Mouse (Mus musculus) MEL (cell line): ENCODE measurements around the gene Pkd1. TPM values are rescaled to one million over a fixed set of nuclear protein-coding genes. Genes with fewer than 3 reads are reported as not detected.
A peak's percentile ranks its signal among the peaks of the same experiment; 100 is the strongest.

Source experiments
- DNase-seq: peaks from one replicate; pipeline ENCODE4 v3.0.0; 2011; ENCODE audit warnings: low read depth, low spot score
- H3K27ac ChIP-seq: 2 replicates; pipeline ENCODE4 v1.5.1; 2012; ENCODE audit warnings: low read depth, mild to moderate bottlenecking, control low read depth, low read length, moderate library complexity; ENCODE audit not compliant: control insufficient read depth
- H3K27me3 ChIP-seq, 2 experiments: fragments of 150-350 bp in 1 of 2; sonication (generic) in 1 of 2; 2 replicates each; pipeline ENCODE4 v1.6.1; 2012; ENCODE audit warnings: low read length in 2 of 2, mild to moderate bottlenecking in 2 of 2, improper control_type of control experiment in 1 of 2, moderate library complexity in 1 of 2; ENCODE audit not compliant: insufficient read depth in 2 of 2, control insufficient read depth in 1 of 2
- H3K36me3 ChIP-seq, 2 experiments: 2 replicates each; pipeline ENCODE4 v1.6.1; 2012 to 2014; ENCODE audit warnings: low read length in 2 of 2, improper control_type of control experiment in 1 of 2, inconsistent platforms in 1 of 2, mild to moderate bottlenecking in 1 of 2; ENCODE audit not compliant: insufficient read depth in 2 of 2, control insufficient read depth in 1 of 2
- H3K4me1 ChIP-seq, 2 experiments: fragments of 150-350 bp in 1 of 2; sonication (generic) in 1 of 2; 2 replicates each; pipeline ENCODE4 v1.6.1; 2012; ENCODE audit warnings: low read length in 2 of 2, improper control_type of control experiment in 1 of 2, mild to moderate bottlenecking in 1 of 2; ENCODE audit not compliant: insufficient read depth in 2 of 2, control insufficient read depth in 1 of 2
- H3K4me3 ChIP-seq, 2 experiments: fragments of 150-350 bp in 1 of 2; sonication (generic) in 1 of 2; 2 replicates each; pipeline ENCODE4 v1.5.1; 2012; ENCODE audit warnings: low read depth in 2 of 2, low read length in 2 of 2, mild to moderate bottlenecking in 2 of 2, moderate library complexity in 2 of 2, control low read depth in 1 of 2, improper control_type of control experiment in 1 of 2; ENCODE audit not compliant: control insufficient read depth in 1 of 2, insufficient read depth in 1 of 2
- H3K79me2 ChIP-seq: 2 replicates; pipeline ENCODE4 v1.6.1; 2012; ENCODE audit warnings: mild to moderate bottlenecking, low read length, moderate library complexity; ENCODE audit not compliant: control insufficient read depth, poor library complexity, insufficient read depth
- H3K9ac ChIP-seq: 2 replicates; pipeline ENCODE4 v1.6.1; 2012; ENCODE audit warnings: low read depth, mild to moderate bottlenecking, control low read depth, low read length, moderate library complexity; ENCODE audit not compliant: control insufficient read depth, poor library complexity, severe bottlenecking
- H3K9me3 ChIP-seq: fragments of 150-350 bp; sonication (generic); replicated peaks from 2 replicates; pipeline ENCODE4 v1.6.1; 2012; ENCODE audit warnings: mild to moderate bottlenecking, low read length, improper control_type of control experiment, moderate library complexity; ENCODE audit not compliant: insufficient read depth
- CTCF ChIP-seq, 3 experiments: IDR thresholded peaks in 2 of 3; conservative IDR thresholded peaks in 1 of 3; 2 replicates each; pipeline ENCODE4 v1.5.1; 2011 to 2012; ENCODE audit warnings: low read length in 3 of 3, low read depth in 2 of 3, mild to moderate bottlenecking in 2 of 3, improper control_type of control experiment in 1 of 3, inconsistent platforms in 1 of 3, mixed read lengths in 1 of 3, moderate library complexity in 1 of 3; ENCODE audit not compliant: control insufficient read depth in 1 of 3, insufficient read depth in 1 of 3, poor library complexity in 1 of 3, severe bottlenecking in 1 of 3
- EP300 ChIP-seq, 2 experiments: IDR thresholded peaks; 2 replicates each; pipeline ENCODE4 v1.6.1; 2011; ENCODE audit warnings: improper control_type of control experiment in 2 of 2, low read length in 2 of 2, low read depth in 1 of 2, mild to moderate bottlenecking in 1 of 2
- ETS1 ChIP-seq: IDR thresholded peaks from 2 replicates; pipeline ENCODE4 v1.6.1; 2012; ENCODE audit warnings: low read depth, mild to moderate bottlenecking, inconsistent platforms, low read length, improper control_type of control experiment, moderate library complexity
- GABPA ChIP-seq: IDR thresholded peaks from 2 replicates; pipeline ENCODE4 v1.6.1; 2012; ENCODE audit warnings: low read depth, mild to moderate bottlenecking, inconsistent platforms, low read length, improper control_type of control experiment, moderate library complexity
- GATA1 ChIP-seq: IDR thresholded peaks from 2 replicates; pipeline ENCODE4 v1.6.1; 2011; ENCODE audit warnings: low read depth, low read length, improper control_type of control experiment
- JUND ChIP-seq: IDR thresholded peaks from 2 replicates; pipeline ENCODE4 v1.6.1; 2011; ENCODE audit warnings: low read depth, mild to moderate bottlenecking, improper control_type of control experiment, low read length
- KAT2A ChIP-seq: conservative IDR thresholded peaks from 2 replicates; pipeline ENCODE4 v1.6.1; 2012; ENCODE audit warnings: low read depth, low read length, improper control_type of control experiment, inconsistent platforms
- MAFK ChIP-seq: IDR thresholded peaks from 2 replicates; pipeline ENCODE4 v1.6.1; 2011; ENCODE audit warnings: low read depth, mild to moderate bottlenecking, low read length, improper control_type of control experiment, borderline replicate concordance
- MEF2A ChIP-seq: IDR thresholded peaks from 2 replicates; pipeline ENCODE4 v1.6.1; 2014; ENCODE audit warnings: low read depth, mild to moderate bottlenecking, inconsistent platforms, low read length, improper control_type of control experiment; ENCODE audit not compliant: poor library complexity, insufficient replicate concordance, severe bottlenecking; ENCODE audit errors: extremely low read depth
- NRF1 ChIP-seq: IDR thresholded peaks from 2 replicates; pipeline ENCODE4 v1.6.1; 2014; ENCODE audit warnings: low read depth, mild to moderate bottlenecking, inconsistent platforms, low read length, improper control_type of control experiment, moderate library complexity; ENCODE audit not compliant: poor library complexity, insufficient read depth, severe bottlenecking
- SMC3 ChIP-seq: IDR thresholded peaks from 2 replicates; pipeline ENCODE4 v1.6.1; 2011; ENCODE audit warnings: low read depth, low read length, improper control_type of control experiment
- TAL1 ChIP-seq: IDR thresholded peaks from 2 replicates; pipeline ENCODE4 v1.6.1; 2012; ENCODE audit warnings: mild to moderate bottlenecking, inconsistent platforms, low read length, moderate library complexity, mixed read lengths
- UBTF ChIP-seq: IDR thresholded peaks from 2 replicates; pipeline ENCODE4 v1.6.1; 2012; ENCODE audit warnings: low read depth, mild to moderate bottlenecking, inconsistent platforms, low read length, improper control_type of control experiment, moderate library complexity, borderline replicate concordance; ENCODE audit not compliant: insufficient read depth
- USF2 ChIP-seq, 2 experiments: IDR thresholded peaks; 2 replicates each; pipeline ENCODE4 v1.6.1; 2011 to 2012; ENCODE audit warnings: improper control_type of control experiment in 2 of 2, low read length in 2 of 2, borderline replicate concordance in 1 of 2, inconsistent platforms in 1 of 2, low read depth in 1 of 2, mild to moderate bottlenecking in 1 of 2; ENCODE audit not compliant: insufficient read depth in 1 of 2
- ZC3H11A ChIP-seq: IDR thresholded peaks from 2 replicates; pipeline ENCODE4 v1.6.1; 2012; ENCODE audit warnings: low read depth, mild to moderate bottlenecking, inconsistent platforms, low read length, improper control_type of control experiment
- polyA plus RNA-seq, 2 experiments: library from polyadenylated mRNA; stranded (reverse) in 1 of 2; unstranded in 1 of 2; fragments of >175 nt in 1 of 2; fragments of >200 nt in 1 of 2; gene quantifications; 2 replicates each; pipeline versions ENCODE4 v1.2.1 to v1.2.4; 2012; ENCODE audit warnings: low replicate concordance in 2 of 2, low read depth in 1 of 2; ENCODE audit not compliant: insufficient read length in 2 of 2, insufficient read depth in 1 of 2, missing spikeins in 1 of 2
- total RNA-seq: library from RNA; depleted of rRNA; stranded (reverse); fragments of 300-350 nt; gene quantifications from 2 replicates; pipeline ENCODE4 v1.2.3, GENCODE M21; 2012

The Pkd1 gene
- total and polyA plus RNA-seq, 3 experiments: 10.6 to 10.7 TPM; not detected in 1

DNA sequence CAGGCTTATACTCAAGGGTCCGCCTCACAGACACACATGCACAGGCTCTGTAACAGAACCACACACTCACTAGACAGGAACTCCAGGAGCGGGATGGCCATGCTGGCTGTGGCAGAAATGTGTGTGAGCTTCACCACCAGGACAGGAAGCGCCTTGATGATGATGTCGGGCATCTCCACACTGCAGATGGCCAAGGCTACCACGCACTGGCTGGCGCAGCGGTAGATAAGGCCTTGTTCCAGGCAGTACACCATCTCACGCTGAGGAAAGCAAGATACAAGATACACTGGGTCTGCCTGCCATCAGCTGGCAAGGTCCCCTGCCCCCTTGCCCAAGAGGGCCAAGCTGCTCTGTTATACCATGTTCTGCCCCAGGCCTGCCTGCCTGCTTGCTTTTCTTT, 59.2 kb downstream of the Pkd1 start:
- TF ChIP-seq USF2 (IDR thresholded peaks at IDR 0.05; ENCODE audit: borderline replicate concordance in 1 of 2, insufficient read depth in 1 of 2, low read depth in 1 of 2, low read length in 2 of 2) (no peak), KAT2A (no peak), NRF1 (no peak), JUND (no peak), UBTF (no peak), ETS1 (no peak), MEF2A (no peak)
- Histone ChIP-seq H3K9me3 (no peaks in the 10 kb centered on the region), H3K27me3 (no peaks in the 10 kb centered on the region), H3K4me3 (no peak overlapping the region), H3K4me1 (peaks cover 3 to 6% of the 10 kb centered on the region in 2 experiments; a peak in 3 of 4 replicates), H3K36me3 (peaks cover 0 to 3% of the 10 kb centered on the region in 2 experiments), H3K9ac (no peak overlapping the region), H3K27ac (no peak overlapping the region), H3K79me2 (no peaks in the 10 kb centered on the region)
- DNase-seq: no peak

GRCm38 (mm10) chr17:24610711-24611110, 61.1 kb downstream of the Pkd1 start:
- H3K4me3 ChIP-seq: no peak overlapping the region
- H3K9ac ChIP-seq: no peak overlapping the region
- H3K79me2 ChIP-seq: no peaks in the 10 kb centered on the region
- no peak overlapping the region for H3K27ac ChIP-seq
- peak; percentile 59 for DNase-seq
- peaks cover 0 to 3% of the 10 kb centered on the region in 2 experiments for H3K36me3 ChIP-seq
- TF ChIP-seq SMC3: no peak
- peak; percentile 24; the same call in 1 of the 2 replicates for TF ChIP-seq TAL1
- H3K9me3 ChIP-seq: no peaks in the 10 kb centered on the region
- no peaks in the 10 kb centered on the region for H3K27me3 ChIP-seq
- peaks cover 3 to 6% of the 10 kb centered on the region in 2 experiments; a peak in 3 of 4 replicates for H3K4me1 ChIP-seq

DNA sequence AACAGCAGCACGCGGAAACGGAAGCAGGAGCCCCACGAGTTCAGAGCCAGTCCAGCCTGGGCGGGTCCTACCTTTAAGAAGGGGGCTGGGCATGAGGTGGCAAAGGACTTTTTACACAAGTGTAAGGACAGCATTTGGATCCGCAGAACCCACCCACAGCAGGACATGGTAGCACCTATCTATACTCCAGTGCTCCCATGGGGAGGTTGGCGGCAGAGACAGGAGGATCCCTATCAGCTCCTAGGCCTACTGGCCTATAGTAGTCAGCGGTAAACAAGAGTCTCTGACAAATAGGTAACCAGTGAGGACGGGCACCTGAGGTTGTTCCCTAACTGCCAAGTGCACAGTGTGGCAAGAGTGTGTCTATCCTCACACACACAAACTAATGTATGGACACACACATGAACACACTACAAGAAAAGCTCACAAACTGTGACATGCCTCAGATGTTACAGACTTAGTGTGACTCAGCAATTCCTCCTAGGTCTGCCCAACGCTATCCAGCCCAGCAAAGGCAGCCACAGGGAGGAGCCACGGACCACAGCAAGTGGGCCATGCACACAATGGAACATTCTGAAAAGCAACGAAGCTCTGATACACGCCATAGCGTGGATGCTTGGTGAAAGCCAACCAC, 68.0 kb downstream of the Pkd1 start:
- Histone ChIP-seq H3K4me1 (peaks cover 6 to 8% of the 10 kb centered on the region in 2 experiments; a peak in 3 of 4 replicates), H3K27me3 (no peaks in the 10 kb centered on the region), H3K79me2 (no peaks in the 10 kb centered on the region), H3K9me3 (no peaks in the 10 kb centered on the region), H3K36me3 (peaks cover 0 to 6% of the 10 kb centered on the region in 2 experiments), H3K4me3 (no peak overlapping the region), H3K9ac (peak overlapping the region; percentile 17; the same call in 1 of the 2 replicates), H3K27ac (peak overlapping the region; percentile 52)
- TF ChIP-seq SMC3 (peak; percentile 18; the same call in 1 of the 2 replicates), GATA1 (no peak), ZC3H11A (0 out of 2 replicates have a peak, but pooled peaks have one; percentile 5), NRF1 (no peak), GABPA (peak; percentile 79), CTCF (IDR thresholded peaks at IDR 0.05 in 2 of 3, conservative IDR thresholded peaks at IDR 0.05 in 1 of 3; ENCODE audit: control insufficient read depth in 1 of 3, insufficient read depth in 1 of 3, low read depth in 2 of 3, low read length in 3 of 3, poor library complexity in 1 of 3, severe bottlenecking in 1 of 3) (peak in 2 of 3 experiments; percentile 10 to 16; a peak in 2 of 6 replicates), EP300 (IDR thresholded peaks at IDR 0.05; ENCODE audit: low read depth in 1 of 2, low read length in 2 of 2) (0 out of 4 replicates have a peak, but pooled peaks of 1 of the 2 experiments have one; percentile 12), MAFK (peak; percentile 64; the same call in 1 of the 2 replicates)
- peak; percentile 77 for DNase-seq
